Mouse (Mus musculus) cerebellum, postnatal 10 days (tissue): ENCODE measurements at regions not wholly inside any gene's neighbourhood (a gene's known extent, or its start where the extent isn't known, plus 50 kb on each side); places are given as distances from the start of the nearest gene placed in this dataset.

ENCODE experiments used
- DNase-seq, 2 experiments: peaks; one replicate each; pipeline ENCODE4 v3.0.0; 2021; ENCODE audit warnings: mixed read lengths in 2 of 2

DNA sequence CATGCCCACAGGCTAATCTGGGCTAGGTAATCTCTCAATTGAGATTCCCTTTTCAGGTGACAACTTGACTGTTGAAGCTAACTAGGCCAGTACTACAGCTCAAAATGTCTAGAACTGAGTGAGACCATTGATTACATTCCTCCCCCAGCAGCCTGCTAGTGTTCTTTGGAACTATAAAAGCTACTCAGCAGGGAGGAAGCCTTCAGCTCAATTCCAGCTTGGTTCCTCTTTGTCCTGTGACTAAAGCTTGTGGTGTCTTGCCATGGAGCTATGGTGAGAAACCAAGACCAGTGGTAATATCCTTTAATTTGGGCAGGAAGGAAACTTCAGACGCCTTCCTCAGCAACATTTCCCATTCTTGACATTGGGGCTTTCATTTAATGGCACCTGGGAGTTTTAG is 52.9 kb upstream of the Ccser1 start:
- DNase-seq, result no peak

DNA sequence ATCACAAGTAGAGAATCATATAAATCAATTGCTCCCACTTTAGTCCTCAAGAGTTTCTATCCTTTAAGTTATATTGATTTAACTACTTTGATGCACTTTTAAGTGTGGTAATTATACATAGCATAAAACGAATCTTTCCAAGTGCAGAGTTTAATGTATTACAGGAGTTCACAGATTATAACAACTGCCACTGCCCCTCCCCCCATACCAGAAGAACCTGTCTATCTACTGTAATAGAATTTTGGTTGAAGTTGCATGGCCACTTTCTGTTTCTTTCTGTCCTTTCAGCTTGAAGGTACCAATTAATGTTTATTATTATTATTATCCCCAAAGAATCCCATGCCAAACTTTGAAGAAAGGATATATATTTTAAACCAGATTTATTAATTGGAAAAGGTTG is 51.9 kb upstream of the Ccser1 start:
- DNase-seq, result no peak
